Mouse (Mus musculus): ENCODE results near the gene Top2a. TPM values are rescaled to one million over a fixed set of nuclear protein-coding genes. Genes with fewer than 3 reads are reported as not detected.

Gene Top2a
- polyA plus RNA-seq, 1 experiment from 2014 or later, result 315 TPM

DNA sequence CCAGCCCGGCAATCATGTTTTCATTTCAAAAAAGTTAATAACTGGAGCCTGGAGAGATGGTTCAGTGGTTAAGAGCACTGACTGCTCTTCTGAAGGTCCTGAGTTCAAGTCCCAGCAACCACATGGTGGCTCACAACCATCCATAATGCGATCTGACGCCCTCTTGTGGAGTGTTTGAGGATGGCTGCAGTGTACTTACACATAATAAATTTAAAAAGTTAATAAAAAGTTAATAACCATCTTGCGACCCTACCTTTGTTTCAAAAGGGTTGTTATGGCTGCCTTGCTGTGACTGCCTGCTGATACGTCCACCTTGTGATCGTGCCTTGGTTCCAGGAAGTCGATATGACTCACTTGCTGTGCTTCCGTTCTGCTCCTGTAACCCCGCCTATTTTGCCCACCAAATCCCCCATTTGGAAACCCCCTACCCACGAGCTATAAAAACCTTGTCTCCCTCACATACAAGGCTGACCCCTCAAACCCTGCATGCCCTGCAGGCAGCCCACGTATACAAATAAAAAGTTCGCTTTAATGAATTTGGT is 3.0 kb upstream of the Top2a start:
- ATAC-seq (replicated peaks; ENCODE audit: low FRiP score) (no peak), DNase-seq (ENCODE audit: low spot score) (no peak)
- H3K9me3 ChIP-seq (ENCODE audit: control insufficient read depth, low read length), result no peaks in the 10 kb centered on the region
- H3K9ac ChIP-seq (ENCODE audit: low read depth, low read length), result no peak overlapping the region
- H3K36me3 ChIP-seq (ENCODE audit: control insufficient read depth, insufficient read depth, low read length), result peaks cover 1% of the 10 kb centered on the region
- peaks cover 5% of the 10 kb centered on the region for H3K4me1 ChIP-seq (replicated peaks; ENCODE audit: control insufficient read depth, insufficient read depth, low read length)
- 77% methylated on average over 12 of the region's 12 CpGs for WGBS
- H3K27ac ChIP-seq (ENCODE audit: low read depth, low read length), result no peak overlapping the region
- H3K27me3 ChIP-seq (replicated peaks; ENCODE audit: control insufficient read depth, insufficient read depth, low read length), result no peaks in the 10 kb centered on the region
- H3K4me3 ChIP-seq (ENCODE audit: low read depth, low read length), result no peak overlapping the region
- H3K4me2 ChIP-seq, result no peak overlapping the region

DNA sequence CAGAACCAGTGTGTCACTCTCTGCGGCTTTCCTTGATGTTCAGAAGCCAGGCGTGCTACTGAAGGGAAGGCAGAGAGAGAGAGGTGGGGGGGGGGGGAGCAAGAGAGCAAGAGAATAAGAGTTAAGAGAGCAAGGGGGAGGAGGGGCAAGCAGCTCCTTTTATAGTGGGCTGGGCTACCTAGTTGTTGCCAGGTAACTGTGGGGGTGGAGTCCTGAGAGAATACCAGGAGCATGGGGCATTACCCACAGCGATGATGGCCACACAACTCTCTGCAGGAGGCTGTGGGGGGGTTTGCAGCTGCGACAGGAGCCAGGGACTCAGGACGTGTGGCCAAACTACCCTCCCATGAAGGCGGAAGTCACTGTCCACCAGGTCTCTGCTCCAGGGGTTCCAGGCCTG is 1.9 kb upstream of the Top2a start:
- ATAC-seq (replicated peaks; ENCODE audit: low FRiP score) (no peak), DNase-seq (ENCODE audit: low spot score) (no peak)
- 87% methylated on average over 6 of the region's 6 CpGs for WGBS
- H3K9me3 ChIP-seq (ENCODE audit: control insufficient read depth, low read length), result no peaks in the 10 kb centered on the region
- H3K27ac ChIP-seq (ENCODE audit: low read depth, low read length), result no peak overlapping the region
- peaks cover 13% of the 10 kb centered on the region for H3K4me1 ChIP-seq (replicated peaks; ENCODE audit: control insufficient read depth, insufficient read depth, low read length)
- no peak overlapping the region for H3K9ac ChIP-seq (ENCODE audit: low read depth, low read length)
- H3K36me3 ChIP-seq (ENCODE audit: control insufficient read depth, insufficient read depth, low read length), result peaks cover 12% of the 10 kb centered on the region
- no peaks in the 10 kb centered on the region for H3K27me3 ChIP-seq (replicated peaks; ENCODE audit: control insufficient read depth, insufficient read depth, low read length)
- H3K4me3 ChIP-seq (ENCODE audit: low read depth, low read length), result no peak overlapping the region
- no peak overlapping the region for H3K4me2 ChIP-seq

DNA sequence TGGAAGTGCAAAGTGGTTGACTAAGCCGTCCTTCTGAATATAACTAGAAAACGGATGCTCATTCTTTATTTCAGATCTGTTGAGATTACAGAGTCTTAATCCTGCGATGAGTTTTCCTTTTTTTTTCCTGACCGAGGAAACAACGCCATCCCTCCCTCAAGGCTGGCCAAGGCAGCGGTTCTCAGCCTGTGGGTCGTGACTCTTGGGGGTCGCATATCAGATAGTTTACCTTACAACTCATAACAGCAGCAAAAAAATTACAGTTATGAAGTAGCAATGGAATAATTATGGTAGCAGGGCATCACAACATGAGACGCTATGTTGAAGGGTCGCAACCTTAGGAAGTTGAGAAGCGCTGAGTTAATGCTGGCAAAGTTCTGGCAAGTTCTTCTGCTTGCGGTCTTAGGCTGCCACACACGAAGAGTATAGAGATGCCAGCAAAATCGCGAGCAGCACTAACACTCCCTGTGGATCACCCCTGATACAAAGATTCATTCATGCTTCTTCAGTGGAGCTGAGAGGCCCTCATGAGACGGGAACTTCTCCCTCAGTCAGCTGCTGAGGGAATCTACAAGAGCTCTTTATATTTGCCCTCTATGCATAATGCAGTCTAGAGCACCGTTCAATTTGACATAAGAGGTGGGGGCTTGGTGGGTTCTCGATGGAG is 612 bp upstream of the Top2a start:
- H3K4me2 ChIP-seq, result peak overlapping the region; percentile 59
- peak overlapping the region; percentile 30; the same call in 1 of the 2 replicates for H3K27ac ChIP-seq (ENCODE audit: low read depth, low read length)
- ATAC-seq (replicated peaks; ENCODE audit: low FRiP score) (peak; percentile 6; the same call in 1 of the 2 replicates), DNase-seq (ENCODE audit: low spot score) (no peak)
- H3K4me3 ChIP-seq (ENCODE audit: low read depth, low read length), result peak overlapping the region; percentile 93
- no peaks in the 10 kb centered on the region for H3K9me3 ChIP-seq (ENCODE audit: control insufficient read depth, low read length)
- H3K4me1 ChIP-seq (replicated peaks; ENCODE audit: control insufficient read depth, insufficient read depth, low read length), result peaks cover 15% of the 10 kb centered on the region
- 42% methylated on average over 18 of the region's 18 CpGs for WGBS
- H3K9ac ChIP-seq (ENCODE audit: low read depth, low read length), result peak overlapping the region; percentile 27; the same call in 1 of the 2 replicates
- H3K27me3 ChIP-seq (replicated peaks; ENCODE audit: control insufficient read depth, insufficient read depth, low read length), result no peaks in the 10 kb centered on the region
- peaks cover 23% of the 10 kb centered on the region for H3K36me3 ChIP-seq (ENCODE audit: control insufficient read depth, insufficient read depth, low read length)

DNA sequence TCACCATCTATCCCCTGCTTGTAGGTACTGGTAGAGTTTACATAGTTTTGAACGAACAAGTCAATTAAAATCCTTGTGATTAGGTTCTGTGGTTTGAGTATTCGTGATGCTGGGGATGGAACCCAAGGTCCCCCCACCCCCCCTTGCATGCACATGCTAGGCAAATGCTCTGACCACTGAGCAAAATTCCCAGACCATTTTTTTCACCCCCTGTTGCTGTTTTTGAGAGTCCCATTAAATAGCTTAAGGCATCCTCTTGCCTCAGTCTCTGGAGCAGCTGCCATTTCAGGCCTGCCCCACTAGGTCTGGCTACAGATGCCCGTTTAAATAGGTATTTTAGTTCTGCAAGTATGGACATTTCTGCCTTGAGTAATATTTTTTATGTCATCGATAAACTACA is 895 bp downstream of the Top2a start:
- DNase-seq (ENCODE audit: low spot score), result no peak
- Histone ChIP-seq H3K4me2 (peak overlapping the region; percentile 81), H3K36me3 (ENCODE audit: control insufficient read depth, insufficient read depth, low read length) (peaks cover 34% of the 10 kb centered on the region), H3K9ac (ENCODE audit: low read depth, low read length) (peak overlapping the region; percentile 99), H3K27me3 (replicated peaks; ENCODE audit: control insufficient read depth, insufficient read depth, low read length) (no peaks in the 10 kb centered on the region), H3K4me1 (replicated peaks; ENCODE audit: control insufficient read depth, insufficient read depth, low read length) (peaks cover 15% of the 10 kb centered on the region), H3K27ac (ENCODE audit: low read depth, low read length) (peak overlapping the region; percentile 88), H3K4me3 (ENCODE audit: low read depth, low read length) (peak overlapping the region; percentile 93), H3K9me3 (ENCODE audit: control insufficient read depth, low read length) (no peaks in the 10 kb centered on the region)
- ATAC-seq (replicated peaks; ENCODE audit: low FRiP score), result no peak
- 6% methylated on average over 4 of the region's 4 CpGs for WGBS

DNA sequence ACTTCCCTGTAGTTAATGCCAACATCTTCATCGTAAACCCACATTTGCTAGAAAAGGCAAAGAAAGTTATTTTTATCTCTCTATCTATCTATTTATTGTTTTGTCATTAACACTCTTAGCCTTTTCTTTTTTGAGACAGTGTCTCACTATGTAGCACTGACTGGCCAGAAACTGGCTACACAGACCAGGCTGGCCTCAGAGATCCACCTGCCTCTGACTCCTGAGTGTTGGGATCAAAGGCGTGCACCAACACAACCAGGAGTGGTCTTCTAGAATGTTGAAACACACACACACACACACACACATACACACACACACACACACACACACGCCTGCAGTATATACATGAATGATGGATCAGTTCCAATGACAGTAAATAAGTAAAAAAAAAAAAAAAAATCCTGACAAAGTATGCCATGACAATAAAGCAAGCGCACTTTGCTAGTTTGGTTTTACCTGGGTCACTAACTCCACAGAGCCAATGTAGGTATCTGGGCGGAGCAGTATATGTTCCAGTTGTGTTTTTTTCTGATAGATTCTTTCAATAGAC is 1.5 kb downstream of the Top2a start:
- H3K36me3 ChIP-seq (ENCODE audit: control insufficient read depth, insufficient read depth, low read length), result peaks cover 41% of the 10 kb centered on the region
- ATAC-seq (replicated peaks; ENCODE audit: low FRiP score) (no peak), DNase-seq (ENCODE audit: low spot score) (no peak)
- H3K9me3 ChIP-seq (ENCODE audit: control insufficient read depth, low read length), result no peaks in the 10 kb centered on the region
- no peak overlapping the region for H3K27ac ChIP-seq (ENCODE audit: low read depth, low read length)
- H3K4me2 ChIP-seq, result peak overlapping the region; percentile 81
- WGBS, result 79% methylated on average over 5 of the region's 5 CpGs
- no peaks in the 10 kb centered on the region for H3K27me3 ChIP-seq (replicated peaks; ENCODE audit: control insufficient read depth, insufficient read depth, low read length)
- H3K4me1 ChIP-seq (replicated peaks; ENCODE audit: control insufficient read depth, insufficient read depth, low read length), result peaks cover 15% of the 10 kb centered on the region
- H3K4me3 ChIP-seq (ENCODE audit: low read depth, low read length), result peak overlapping the region; percentile 93
- peak overlapping the region; percentile 50 for H3K9ac ChIP-seq (ENCODE audit: low read depth, low read length)

DNA sequence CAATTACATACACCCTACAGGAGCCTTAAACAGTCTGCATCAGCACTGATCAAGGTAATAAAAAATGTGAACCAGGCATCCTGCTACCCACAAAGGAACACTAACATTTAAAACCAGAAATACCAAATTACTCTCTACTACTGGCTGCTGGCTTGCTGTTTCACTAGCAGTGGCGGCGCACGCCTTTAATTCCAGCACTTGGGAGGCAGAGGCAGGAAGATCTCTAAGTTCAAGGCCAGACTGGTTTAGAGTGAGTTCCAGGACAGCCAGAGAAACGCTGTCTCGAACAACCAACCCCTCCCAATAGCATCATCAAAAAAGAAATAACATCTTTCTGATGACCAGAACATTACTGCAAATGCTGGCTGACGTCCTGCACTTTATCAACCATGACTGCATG is 4.1 kb downstream of the Top2a start:
- no peak for DNase-seq (ENCODE audit: low spot score)
- 91% methylated on average over 6 of the region's 6 CpGs for WGBS
- no peak overlapping the region for H3K4me2 ChIP-seq

DNA sequence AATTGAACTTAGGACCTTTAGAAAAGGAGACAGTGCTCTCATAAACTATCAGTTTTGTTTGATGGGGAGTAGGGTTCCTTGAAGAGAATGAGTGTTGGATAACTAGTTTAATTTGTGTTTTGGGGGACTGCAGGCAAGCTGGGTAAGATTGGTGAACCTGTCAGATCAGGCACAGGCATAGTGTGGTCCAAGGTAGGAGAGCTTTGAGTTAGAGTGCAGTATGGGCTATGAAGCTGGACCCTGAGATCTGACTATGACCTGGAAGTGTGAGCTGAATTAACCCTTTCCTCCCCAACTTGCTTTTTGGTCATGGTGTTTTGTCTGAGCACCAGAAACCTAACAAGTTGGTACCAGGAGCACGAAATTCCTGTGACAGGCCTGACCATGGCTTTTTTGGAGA is 10.1 kb downstream of the Top2a start:
- Histone ChIP-seq H3K36me3 (ENCODE audit: control insufficient read depth, insufficient read depth, low read length) (peaks cover 78% of the 10 kb centered on the region), H3K27ac (ENCODE audit: low read depth, low read length) (no peak overlapping the region), H3K9me3 (ENCODE audit: control insufficient read depth, low read length) (no peaks in the 10 kb centered on the region), H3K4me2 (no peak overlapping the region), H3K4me1 (replicated peaks; ENCODE audit: control insufficient read depth, insufficient read depth, low read length) (no peaks in the 10 kb centered on the region), H3K4me3 (ENCODE audit: low read depth, low read length) (no peak overlapping the region), H3K9ac (ENCODE audit: low read depth, low read length) (no peak overlapping the region), H3K27me3 (replicated peaks; ENCODE audit: control insufficient read depth, insufficient read depth, low read length) (no peaks in the 10 kb centered on the region)
- ATAC-seq (replicated peaks; ENCODE audit: low FRiP score), result no peak
- no peak for DNase-seq (ENCODE audit: low spot score)
- 93% methylated on average over 1 of the region's 1 CpGs for WGBS

More for the DNA sequence above, 4.1 kb downstream of the Top2a start:
- H3K9me3 ChIP-seq (ENCODE audit: control insufficient read depth, low read length), result no peaks in the 10 kb centered on the region
- no peaks in the 10 kb centered on the region for H3K27me3 ChIP-seq (replicated peaks; ENCODE audit: control insufficient read depth, insufficient read depth, low read length)
- no peak overlapping the region for H3K4me3 ChIP-seq (ENCODE audit: low read depth, low read length)
- peaks cover 15% of the 10 kb centered on the region for H3K4me1 ChIP-seq (replicated peaks; ENCODE audit: control insufficient read depth, insufficient read depth, low read length)
- no peak overlapping the region for H3K27ac ChIP-seq (ENCODE audit: low read depth, low read length)
- no peak for ATAC-seq (replicated peaks; ENCODE audit: low FRiP score)
- no peak overlapping the region for H3K9ac ChIP-seq (ENCODE audit: low read depth, low read length)
- H3K36me3 ChIP-seq (ENCODE audit: control insufficient read depth, insufficient read depth, low read length), result peaks cover 57% of the 10 kb centered on the region

DNA sequence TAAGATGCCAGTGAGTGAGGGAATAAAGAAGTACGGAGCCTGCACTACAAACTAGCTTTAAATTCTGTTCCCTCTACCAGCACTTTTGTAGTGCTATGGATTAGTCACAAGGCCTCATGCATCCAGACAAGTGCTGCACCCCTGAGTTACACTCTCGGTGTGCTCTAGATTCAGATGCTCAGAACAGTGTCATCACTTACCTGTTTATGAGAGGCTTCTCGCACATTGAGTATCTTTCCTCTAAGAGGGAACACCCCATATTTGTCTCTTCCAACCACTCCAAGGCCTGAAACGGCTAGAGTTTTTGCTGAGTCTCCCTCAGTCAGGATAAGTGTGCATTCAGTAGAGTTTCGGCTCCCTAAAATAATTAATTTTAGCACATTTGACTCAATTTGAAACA is 13.3 kb downstream of the Top2a start:
- Histone ChIP-seq H3K9me3 (ENCODE audit: control insufficient read depth, low read length) (no peaks in the 10 kb centered on the region), H3K4me2 (no peak overlapping the region), H3K36me3 (ENCODE audit: control insufficient read depth, insufficient read depth, low read length) (peaks cover 70% of the 10 kb centered on the region), H3K9ac (ENCODE audit: low read depth, low read length) (no peak overlapping the region), H3K27me3 (replicated peaks; ENCODE audit: control insufficient read depth, insufficient read depth, low read length) (no peaks in the 10 kb centered on the region), H3K27ac (ENCODE audit: low read depth, low read length) (no peak overlapping the region), H3K4me1 (replicated peaks; ENCODE audit: control insufficient read depth, insufficient read depth, low read length) (no peaks in the 10 kb centered on the region), H3K4me3 (ENCODE audit: low read depth, low read length) (no peak overlapping the region)
- 92% methylated on average over 5 of the region's 5 CpGs for WGBS
- no peak for ATAC-seq (replicated peaks; ENCODE audit: low FRiP score)
- no peak for DNase-seq (ENCODE audit: low spot score)

DNA sequence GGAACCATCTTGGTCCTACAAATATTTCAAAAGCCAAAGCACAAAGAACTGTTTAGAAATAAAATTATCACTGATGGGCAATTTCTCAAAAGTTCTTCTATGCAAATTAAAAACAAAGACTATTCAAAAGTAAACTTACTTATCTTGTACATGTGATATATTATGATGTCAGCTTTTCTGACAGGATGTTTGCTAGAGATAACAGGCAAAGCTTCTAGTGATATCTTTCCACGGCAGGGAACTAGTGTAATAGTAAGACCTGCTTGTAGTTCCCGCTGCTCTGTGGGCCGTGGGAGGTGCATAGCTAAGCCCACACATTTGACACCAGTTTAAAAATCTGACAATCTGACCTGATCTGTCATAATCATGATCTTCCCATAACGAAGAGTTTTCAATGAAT is 13.9 kb downstream of the Top2a start:
- H3K4me3 ChIP-seq (ENCODE audit: low read depth, low read length), result no peak overlapping the region
- H3K9ac ChIP-seq (ENCODE audit: low read depth, low read length), result no peak overlapping the region
- H3K4me1 ChIP-seq (replicated peaks; ENCODE audit: control insufficient read depth, insufficient read depth, low read length), result no peaks in the 10 kb centered on the region
- no peak overlapping the region for H3K27ac ChIP-seq (ENCODE audit: low read depth, low read length)
- H3K36me3 ChIP-seq (ENCODE audit: control insufficient read depth, insufficient read depth, low read length), result peaks cover 71% of the 10 kb centered on the region
- no peaks in the 10 kb centered on the region for H3K9me3 ChIP-seq (ENCODE audit: control insufficient read depth, low read length)
- ATAC-seq (replicated peaks; ENCODE audit: low FRiP score), result no peak
- 62% methylated on average over 4 of the region's 4 CpGs for WGBS
- H3K4me2 ChIP-seq, result no peak overlapping the region
- no peak for DNase-seq (ENCODE audit: low spot score)
- no peaks in the 10 kb centered on the region for H3K27me3 ChIP-seq (replicated peaks; ENCODE audit: control insufficient read depth, insufficient read depth, low read length)

Measured in liver, embryonic 11.5 days (tissue).